Mouse (Mus musculus) right cerebral cortex, adult 18-20 months (tissue): ENCODE results near the gene Gm21985.

ENCODE experiments used
- DNase-seq: peaks from one replicate; pipeline ENCODE4 v3.0.0; 2022; ENCODE audit warnings: mixed read lengths

Gene Gm21985

DNA sequence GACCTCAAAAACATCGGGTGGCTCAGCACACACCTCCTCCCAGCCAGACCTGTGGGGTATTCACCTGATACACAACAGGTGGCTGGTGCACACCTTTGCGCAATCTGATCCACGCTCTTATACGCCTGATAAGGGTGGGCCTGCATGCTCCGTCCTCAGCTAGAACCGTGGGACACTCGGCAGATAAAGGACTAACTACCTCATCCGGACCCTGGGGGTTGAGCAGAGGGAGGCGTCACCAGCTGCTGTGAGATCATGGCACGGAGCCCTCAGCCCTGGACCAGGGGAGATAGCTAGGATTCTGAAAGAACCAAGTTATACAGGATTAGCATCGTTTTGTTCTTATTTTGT, at the start of gene Gm21985:
Gm21985 (plus strand) TSS at position 73 of the 351 bp plus-strand sequence.
- DNase-seq, result no peak

DNA sequence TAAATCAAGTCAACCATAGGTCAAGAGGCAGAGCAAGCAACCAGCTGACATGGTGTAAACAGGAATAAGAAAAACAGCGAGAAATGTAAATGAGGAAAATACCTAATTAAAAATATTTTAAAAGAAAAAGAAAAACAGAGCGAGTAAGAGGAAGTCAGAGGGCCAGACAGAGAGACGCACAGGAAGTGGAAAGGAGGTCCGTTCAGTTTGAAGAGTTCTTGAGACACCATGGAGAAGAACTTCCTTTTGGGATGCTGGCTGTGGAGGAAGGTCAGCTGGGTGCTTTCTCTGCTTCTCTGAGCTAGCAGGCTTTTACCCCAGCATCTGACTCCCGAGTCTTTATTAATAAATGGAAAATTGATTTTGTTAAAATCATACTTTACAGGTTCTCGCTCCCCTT, 48.5 kb upstream of the Gm21985 start:
- DNase-seq, result no peak

DNA sequence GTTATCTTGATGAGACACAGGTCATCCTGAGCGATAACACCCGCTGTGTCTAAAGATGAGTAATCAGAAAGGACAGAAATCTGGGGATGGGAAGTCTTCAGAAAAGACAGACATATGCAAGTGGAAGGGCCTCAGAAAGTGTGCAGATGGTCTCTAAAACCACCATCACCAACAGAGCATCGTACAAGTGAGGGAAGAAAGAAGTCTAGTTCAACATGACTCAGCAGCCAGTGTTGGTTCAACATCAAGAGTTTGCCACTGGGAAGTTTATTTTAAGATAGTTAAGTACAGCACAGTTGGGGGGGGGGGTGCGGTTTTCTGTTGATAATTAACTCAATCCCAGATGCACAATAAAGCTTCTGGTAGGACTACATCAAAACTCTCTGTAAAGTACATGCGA, 45.2 kb upstream of the Gm21985 start:
- no peak for DNase-seq

DNA sequence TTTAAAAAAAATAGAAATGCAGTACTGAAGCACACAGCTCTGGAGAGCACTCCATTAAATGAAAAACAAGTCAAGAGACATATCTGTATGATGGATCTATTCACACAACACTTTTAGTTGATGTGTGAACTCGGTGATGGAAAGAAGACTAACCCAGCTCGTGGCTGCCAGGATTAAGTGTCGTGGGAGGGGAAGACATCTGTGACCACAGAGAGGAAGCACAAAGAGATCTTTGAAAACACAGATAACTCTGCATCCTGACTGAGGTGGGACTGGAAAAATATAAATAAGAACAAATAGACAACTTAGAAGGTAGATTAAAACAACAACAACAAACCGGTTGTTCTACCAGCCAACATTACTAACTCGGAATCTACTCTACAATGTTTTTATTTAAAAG, 43.5 kb upstream of the Gm21985 start:
- DNase-seq, result no peak

DNA sequence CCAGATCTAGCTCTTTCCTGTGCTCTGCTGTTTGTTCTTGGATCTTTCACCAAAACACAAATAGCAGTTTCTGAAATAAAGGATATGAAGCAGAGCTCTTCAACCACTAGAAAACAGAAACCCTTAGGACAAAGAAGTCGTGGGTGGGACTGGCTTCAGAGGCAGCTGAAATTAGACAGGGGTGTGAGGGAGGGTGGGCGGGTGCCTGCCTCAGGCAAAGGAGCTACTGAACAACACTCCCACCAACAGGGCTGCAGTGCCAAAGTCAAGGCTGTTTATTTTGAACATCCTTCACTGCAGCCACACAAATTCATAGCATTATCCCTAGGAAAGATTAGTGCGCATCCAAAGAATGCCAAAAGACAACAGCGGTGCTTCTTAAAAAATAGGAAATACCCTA, 41.8 kb upstream of the Gm21985 start:
- peak; percentile 64 for DNase-seq

DNA sequence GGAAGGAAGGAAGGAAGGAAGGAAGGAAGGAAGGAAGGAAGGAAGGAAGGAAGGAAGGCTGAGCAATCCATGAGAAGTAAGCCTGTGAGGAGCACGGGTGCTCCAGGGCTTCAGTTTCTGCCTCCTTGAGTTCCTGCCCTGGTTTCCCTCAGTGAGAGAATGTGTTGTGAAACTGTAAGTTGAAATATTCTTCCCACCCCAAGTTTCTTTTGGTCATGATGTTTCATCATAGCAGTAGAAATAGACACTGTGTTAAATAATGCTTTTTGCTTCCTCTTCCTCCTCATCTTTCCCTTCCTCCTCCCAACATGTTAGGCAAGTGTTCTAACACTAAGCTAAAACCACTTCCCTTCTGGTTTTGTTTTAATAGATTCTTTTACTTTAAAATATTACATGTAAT, 33.5 kb upstream of the Gm21985 start:
- DNase-seq, result no peak

DNA sequence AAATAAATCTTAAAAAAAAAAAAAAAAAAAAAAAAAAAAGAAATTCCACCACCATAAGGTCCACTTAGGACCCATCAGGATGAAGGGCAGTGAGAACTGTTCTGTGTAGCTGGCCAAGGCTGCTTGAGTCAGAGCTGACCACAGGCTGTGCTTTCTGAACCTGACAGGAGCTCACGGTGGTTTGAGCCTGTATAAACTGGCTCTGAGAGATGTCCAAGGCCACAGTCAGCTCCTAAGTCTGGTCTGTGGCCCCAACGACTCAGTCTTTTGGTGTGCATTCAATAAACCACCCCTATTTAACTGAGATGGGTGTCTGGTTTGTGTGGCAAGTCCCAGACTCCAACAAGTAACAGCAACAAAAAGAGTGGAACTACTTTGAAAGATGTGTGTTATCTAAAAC, 29.5 kb upstream of the Gm21985 start:
- DNase-seq, result no peak

DNA sequence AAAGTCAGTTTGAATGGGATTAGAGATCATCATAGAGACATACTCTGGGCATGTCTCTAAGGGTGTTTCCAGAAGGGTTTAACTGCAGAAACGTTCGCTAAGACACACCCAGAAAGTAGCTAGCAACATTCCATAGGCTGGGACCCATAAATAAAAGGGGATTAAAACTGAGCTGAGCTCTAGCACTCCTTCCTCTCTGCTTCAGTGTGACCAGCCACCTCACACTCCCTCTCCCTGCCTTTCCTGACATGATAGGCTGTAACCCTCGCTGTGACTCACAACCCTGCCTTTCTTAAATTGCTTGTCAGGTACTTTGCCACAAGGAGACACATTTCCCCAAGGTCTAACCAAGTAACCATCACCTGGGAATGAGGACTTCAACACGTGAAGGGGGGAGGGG, 28.1 kb upstream of the Gm21985 start:
- DNase-seq, result no peak

DNA sequence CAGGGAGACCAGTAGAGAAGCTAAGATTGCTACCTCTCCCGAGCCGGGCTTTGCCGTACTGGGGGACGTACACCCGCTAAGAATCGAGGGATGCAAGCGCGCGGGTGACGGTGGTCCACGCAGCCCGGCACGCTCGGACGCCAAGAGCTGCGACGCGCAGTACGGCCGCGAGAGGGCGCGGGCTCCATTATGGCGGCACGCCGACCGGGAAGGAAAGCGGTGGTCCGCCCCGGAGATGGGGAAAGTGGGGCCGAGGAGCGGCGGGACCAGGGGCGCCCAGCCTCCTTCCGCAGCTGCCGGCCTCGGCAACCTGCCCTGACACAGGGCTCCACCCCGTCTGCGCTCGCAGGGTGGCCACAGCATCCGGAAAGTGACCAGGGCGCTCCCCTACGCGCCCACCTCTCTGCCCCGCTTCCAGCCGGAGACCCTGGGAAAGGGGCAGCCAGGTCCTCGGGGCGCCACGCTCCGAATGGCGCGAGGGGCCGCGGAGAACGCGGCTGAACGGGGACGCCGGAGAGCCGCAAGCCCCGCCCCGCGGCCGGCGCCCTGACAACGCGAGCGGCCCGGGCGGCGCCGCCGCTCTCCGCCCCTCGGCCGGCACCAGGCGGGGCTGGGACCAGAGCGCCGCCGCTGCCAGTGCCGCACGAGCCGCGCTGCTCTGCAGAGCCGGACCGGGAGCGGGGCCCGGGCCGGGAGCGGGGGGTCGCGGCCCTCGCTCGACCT, 26.7 kb upstream of the Gm21985 start, which contains the start of gene Lpcat4:
Lpcat4 (plus strand) TSS at position 257 of the 723 bp plus-strand sequence.
- DNase-seq, result peak; percentile 89

DNA sequence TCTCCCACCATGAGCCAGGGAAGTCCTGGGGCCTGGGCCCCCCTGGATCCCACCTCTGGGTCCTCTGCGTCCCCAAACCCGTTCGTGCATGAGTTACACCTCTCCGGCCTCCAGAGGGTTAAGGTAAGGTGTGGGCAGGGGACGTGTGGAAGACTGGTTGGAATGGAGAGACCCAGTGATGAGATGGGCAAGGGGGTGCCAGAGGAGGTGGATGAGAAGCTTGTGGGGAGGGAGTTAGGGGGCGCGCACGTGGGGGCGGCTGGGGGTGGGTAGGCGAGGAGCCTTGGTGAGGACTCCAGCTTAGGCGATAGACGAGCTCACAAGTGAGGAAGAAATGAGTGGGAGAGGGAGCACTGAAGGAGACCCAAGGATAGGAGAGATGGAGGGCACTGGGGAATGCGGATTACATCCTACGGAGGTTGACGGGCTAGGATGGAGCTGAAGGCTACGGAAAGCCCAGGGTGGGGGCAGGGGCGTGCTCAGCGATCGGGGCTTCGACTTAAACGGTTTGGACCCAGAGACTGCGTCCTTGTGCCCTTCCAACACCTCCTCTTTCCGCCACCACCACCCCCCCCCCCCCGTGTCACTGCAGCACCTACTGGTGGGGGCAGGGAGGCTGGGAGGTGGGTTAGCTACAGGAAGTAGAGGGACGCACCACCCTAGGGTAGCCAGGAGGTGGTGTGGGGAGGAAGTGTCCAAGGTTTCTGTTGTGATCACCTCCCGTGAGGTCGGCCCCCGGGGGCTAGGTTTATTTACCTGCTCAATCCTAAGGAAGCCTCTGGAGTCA, 26.0 kb upstream of the Gm21985 start:
- DNase-seq, result peak; percentile 47

DNA sequence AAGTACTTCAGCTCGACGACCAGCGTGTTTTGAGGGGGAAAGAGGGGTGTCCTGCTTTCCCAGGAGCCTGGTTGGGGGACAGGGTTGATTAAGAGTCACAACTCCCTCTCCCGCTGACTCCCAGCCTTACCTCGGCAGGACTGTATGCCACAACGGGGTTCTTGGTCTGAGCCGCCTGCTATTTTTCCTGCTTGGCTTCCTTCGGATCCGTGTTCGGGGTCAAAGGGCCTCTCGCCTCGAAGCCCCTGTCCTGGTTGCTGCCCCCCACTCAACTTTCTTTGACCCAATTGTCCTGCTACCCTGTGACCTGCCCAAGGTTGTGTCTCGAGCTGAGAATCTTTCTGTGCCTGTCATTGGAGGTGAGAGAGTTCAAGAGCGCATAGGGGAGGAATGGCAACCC, 24.3 kb upstream of the Gm21985 start:
- no peak for DNase-seq

DNA sequence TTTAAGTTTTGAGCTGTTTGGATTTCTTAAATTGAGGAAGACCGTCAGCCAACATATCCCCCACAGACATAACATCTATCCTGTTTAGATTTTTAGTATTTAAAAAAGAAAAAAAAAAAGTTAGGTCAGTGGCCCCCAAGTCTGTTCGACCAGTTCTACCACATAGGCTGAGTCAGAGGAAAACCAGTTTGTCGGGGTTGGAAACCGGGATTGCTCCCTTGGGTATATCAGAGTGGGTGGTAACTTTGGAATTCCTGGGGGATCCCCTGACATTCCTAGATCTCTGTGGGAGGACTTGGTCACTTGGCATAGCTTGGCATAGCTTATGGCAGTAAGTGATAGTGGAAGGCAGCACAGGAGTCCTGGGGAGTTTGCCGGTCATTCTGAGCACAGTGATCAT, 20.8 kb upstream of the Gm21985 start:
- no peak for DNase-seq

DNA sequence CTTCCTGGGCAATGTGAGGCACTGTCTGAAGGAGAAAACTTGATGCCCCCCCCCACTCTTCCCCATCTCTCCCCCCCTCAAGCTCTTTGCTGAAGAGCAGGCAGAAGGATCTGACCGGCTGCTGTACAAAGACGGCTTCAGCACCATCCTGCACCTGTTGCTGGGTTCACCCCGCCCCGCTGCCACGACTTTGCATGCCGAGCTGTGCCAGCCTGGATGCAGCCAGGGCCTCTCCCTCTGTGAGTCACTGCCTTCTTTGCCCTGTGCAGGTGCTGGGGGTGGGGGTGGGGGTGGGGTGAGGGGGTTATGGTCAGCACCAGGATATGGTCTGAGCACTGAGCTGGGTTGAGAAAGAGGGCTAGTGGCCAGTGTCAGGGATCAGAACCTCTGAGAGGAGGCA, 19.9 kb upstream of the Gm21985 start:
- DNase-seq, result no peak

DNA sequence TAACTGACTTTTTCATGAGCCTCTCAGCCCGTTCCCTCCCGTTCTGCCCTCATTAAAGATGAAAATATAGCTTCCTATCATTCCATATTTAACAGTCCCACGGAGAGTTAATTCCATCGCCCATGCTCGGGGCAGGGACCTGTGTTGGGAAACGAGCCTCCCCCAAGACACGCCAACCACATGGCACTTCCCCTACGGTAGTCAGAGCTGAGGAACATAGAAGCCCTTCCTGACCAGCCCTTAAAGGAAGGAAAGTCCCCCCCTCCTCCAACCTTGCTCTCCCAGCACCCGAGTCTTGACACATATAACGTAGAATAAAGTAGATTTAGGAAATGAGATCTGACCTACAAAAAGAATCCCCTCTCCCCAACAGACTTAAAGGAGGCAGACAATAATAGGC, 18.8 kb upstream of the Gm21985 start:
- no peak for DNase-seq

DNA sequence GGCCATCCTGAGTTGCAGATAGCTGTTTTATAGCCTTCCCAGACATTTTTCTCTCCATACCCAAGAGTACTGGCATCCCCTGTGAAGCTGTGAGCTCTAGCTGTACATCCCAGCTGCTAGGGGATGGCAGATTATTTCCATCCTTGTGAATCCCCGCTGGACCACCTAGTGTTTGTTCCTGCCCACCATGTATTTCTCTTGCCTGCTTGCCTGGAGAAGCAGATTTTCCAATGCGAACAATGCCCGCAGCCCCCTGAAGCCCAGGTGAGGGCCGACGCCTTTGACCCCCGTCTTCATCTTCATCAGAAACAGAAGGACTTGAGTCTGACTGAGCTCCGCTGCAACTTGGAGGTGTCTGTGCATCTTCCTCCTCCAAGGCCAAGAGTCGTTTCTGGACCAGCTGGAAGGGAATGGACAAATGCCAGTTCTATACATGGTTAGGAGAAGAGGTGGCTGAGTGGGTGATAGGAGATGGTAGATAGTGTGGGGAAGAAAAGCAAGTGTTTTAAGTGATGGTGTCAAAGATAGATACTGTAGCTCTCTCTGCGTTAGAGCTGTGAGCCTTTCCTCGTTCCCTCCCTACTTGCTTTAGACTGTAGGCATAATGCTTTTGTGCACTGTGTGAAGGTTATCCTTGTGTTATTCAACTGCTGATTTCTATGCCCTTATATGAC, 16.2 kb upstream of the Gm21985 start:
- peak; percentile 54 for DNase-seq

DNA sequence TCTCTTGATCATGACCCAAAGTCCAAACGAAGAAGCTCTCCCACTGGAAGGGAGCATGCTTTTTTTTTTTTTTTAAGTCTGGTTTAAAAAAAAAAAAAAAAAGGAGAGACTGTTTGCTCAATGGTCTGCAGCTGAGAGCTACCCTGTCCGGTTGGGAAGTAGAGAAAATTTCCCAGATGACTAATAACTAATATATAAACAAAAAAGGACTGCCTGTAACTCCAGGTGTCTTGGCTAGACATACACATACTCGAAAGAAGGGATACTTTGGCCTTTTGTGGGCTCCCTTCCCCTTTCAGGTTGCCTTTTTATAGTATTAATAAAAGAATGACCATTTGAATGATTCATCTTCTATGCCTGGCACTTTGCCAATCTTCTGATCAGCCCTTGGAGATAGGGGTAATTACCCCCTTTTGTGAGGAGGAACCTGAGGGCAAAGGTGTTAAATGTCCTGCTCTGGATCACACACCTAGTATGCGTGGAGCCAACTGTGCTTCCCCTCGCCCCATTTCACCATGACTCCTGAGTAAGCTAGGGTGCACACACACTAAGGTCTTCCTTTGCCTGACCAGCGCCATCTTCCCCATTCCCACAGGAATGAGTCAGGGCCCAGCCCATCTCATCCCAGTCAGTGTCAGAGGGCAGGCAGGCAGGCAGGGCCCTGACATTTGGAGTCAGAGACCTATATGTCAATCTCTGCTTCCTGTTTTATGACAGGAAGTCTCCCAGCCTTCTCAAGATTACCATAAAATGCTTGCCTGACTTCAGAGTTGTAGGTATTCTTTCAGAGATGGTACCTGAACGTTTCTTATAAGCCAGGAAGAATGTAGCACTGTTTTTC, 11.2 kb upstream of the Gm21985 start:
- no peak for DNase-seq

DNA sequence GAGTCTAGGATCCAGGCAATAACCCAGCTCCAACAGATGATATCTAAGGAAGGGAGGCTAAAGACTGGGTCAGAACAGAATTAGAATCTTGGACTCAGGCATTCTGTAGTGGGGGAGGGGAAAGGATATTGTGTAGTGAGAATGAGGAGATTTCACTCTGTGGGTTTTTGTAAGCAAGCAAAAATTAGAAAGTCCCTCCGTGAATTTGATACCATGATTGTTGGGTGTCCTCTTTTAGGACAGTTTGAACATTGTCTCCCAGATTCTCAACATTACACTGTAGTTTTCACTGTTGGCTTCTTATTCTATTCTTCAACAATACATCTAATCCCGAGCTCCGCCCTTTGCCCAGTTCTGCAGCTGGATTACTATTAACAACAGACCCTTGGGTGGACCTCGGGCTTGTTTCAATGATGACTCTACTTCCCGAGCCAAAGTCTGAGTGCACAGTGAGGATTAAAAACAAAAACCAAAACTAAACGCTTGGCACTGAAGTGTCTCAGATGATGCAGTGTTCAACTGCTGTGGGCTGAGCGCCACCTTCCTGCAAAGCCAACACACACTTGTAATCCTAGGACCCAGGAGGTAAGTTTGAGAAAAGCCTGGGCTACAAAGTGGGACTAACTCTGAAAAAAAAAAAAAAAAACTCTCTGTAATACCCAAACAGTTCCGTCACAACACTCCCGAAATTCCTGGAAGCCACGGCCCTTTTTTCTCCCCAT, 6.7 kb upstream of the Gm21985 start, which contains the start of gene Nutm1:
Nutm1 (minus strand) TSS at position 51 of the 722 bp plus-strand sequence.
- no peak for DNase-seq

DNA sequence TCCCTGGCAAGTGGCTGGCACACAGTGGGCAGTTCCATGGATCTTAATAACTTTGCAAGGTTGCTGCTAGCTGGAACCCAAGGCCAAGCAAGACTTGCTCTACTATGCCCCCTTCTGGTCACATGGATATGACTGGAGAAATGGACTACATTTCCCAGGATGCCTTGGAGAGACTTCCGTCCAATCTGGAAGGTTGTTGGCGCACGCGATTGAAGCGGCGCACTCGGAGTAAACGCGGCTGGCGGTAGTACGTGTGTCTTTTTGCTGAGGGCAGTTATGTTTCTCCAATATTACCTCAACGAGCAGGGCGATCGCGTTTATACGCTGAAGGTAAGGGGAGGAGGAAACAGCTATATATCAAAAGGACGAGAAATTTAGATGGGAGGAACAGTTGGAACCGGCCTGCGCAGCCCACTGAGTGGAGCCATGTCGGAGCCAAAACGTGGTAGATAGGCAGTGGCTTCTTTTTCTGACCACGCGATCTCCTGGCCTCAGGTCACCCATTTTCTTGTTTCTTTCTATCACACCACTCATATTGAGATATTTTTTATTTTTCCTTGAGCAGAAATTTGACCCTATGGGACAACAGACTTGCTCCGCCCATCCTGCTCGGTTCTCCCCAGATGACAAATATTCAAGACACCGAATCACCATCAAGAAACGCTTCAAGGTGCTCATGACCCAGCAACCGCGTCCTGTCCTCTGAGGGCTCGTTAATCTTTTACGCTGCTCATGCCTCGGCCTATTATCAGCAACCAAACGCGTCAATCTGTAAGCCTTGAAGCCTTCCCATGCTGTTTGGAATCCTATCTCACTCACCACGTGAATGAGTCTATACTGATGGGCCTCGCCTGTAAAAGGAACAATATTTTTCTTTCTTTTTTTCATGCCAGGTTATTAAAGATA, 4.1 kb upstream of the Gm21985 start, which contains the start of gene Nop10:
Nop10 (plus strand) TSS at position 179 of the 906 bp plus-strand sequence.
- peak; percentile 91 for DNase-seq

DNA sequence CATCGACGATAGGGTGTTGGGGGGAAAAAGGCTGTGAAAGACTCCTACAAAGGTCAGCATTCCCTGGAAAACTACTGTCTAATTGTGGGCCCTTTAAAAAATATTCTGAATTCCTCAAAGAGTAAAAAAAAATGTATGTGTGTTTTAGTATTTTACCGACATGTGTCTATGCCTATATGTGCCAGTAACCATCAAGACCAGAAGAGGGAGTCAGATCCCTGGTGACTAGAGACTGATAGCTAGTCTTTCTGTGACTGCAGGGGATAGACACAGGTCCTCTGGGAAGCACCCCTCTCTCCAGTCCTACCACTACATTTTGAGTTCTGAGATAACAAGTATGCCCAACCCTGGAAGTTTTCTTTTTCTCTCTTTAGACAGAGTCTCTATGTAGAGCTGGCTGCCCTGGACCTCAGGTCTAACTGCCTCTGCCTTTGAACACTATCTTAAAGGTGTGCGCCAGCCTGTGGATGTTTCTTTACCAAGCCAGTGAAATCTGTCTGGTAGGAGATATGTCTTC, 3.3 kb upstream of the Gm21985 start:
- no peak for DNase-seq

DNA sequence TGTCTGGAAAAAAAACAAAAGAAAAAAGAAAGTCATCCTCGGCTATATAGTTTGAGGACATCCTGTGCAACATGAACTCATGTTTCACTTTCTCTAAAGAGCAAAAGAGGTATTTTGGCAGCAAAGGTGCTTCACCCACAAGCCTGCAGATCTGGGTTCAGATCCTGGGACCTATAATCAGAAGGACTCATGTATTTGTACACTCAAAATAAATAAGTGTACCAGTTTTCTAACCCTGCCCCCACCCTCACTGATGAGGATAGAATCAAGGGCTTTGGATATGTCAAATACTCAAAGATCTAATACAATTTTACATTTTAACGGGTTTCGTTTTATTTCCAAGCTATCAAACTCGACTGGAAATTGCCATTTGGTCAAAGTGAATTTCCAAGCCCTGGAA, 1.8 kb upstream of the Gm21985 start:
- no peak for DNase-seq
